Mouse (Mus musculus): ENCODE results near the gene Tbx6. TPM values are rescaled to one million over a fixed set of nuclear protein-coding genes. Genes with fewer than 3 reads are reported as not detected.

Gene Tbx6
- total RNA-seq, 2 experiments from 2014 or later = 0.44 to 0.62 TPM

Other genes with a start within 250 kb of the Tbx6 start
- 100 to 1,000 TPM; 138 to 140 TPM for gene Eif3c, start 215.1 kb upstream of the Tbx6 start, total RNA-seq (2021)
- gene Apobr, start 196.5 kb upstream of the Tbx6 start, total RNA-seq (2021) = 1 to 10 TPM in 1 of 2 experiments, under 1 TPM in 1; 0.65 to 1.7 TPM
- 10 to 100 TPM; 13.2 to 13.3 TPM for gene Cln3, start 195.7 kb upstream of the Tbx6 start, total RNA-seq (2021)
- not detected for gene Il27, start 186.5 kb upstream of the Tbx6 start, total RNA-seq (2021)
- gene Nupr1, start 150.6 kb upstream of the Tbx6 start, total RNA-seq (2021) = 1 to 10 TPM; 8.7 to 9.2 TPM
- gene Sgf29, start 132.2 kb upstream of the Tbx6 start, total RNA-seq (2021) = 10 to 100 TPM; 24.6 to 28.6 TPM
- gene Sult1a1, start 105.1 kb upstream of the Tbx6 start, total RNA-seq (2021) = 10 to 100 TPM; 38.6 to 43.2 TPM
- 10 to 100 TPM; 49.2 to 51.2 TPM for gene Bola2, start 86.1 kb upstream of the Tbx6 start, total RNA-seq (2021)
- 1 to 10 TPM; 5.7 to 7.7 TPM for gene Slx1b, start 85.7 kb upstream of the Tbx6 start, total RNA-seq (2021)
- gene Coro1a, start 73.7 kb upstream of the Tbx6 start, total RNA-seq (2021) = 10 to 100 TPM in 1 of 2 experiments, 1 to 10 TPM in 1; 8.8 to 28.1 TPM
- 10 to 100 TPM; 69.8 to 77.4 TPM for gene Mapk3, start 21.9 kb upstream of the Tbx6 start, total RNA-seq (2021)
- 1 to 10 TPM; 3.1 to 3.8 TPM for gene Gdpd3, start 15.1 kb upstream of the Tbx6 start, total RNA-seq (2021)
- gene Ypel3, start 4.5 kb upstream of the Tbx6 start, total RNA-seq (2021) = 10 to 100 TPM; 62.9 to 77.1 TPM
- gene Ppp4c, start 11.0 kb downstream of the Tbx6 start, total RNA-seq (2021) = 10 to 100 TPM; 38.8 to 49.6 TPM
- gene Fam57b, start 16.2 kb downstream of the Tbx6 start, total RNA-seq (2021) = 10 to 100 TPM; 12.9 to 13.7 TPM
- not detected for gene 4930451I11Rik, start 50.2 kb downstream of the Tbx6 start, total RNA-seq (2021)
- not detected for gene Doc2a, start 65.9 kb downstream of the Tbx6 start, total RNA-seq (2021)
- 1 to 10 TPM; 5.4 to 7.4 TPM for gene Hirip3, start 80.5 kb downstream of the Tbx6 start, total RNA-seq (2021)
- gene Ino80e, start 80.9 kb downstream of the Tbx6 start, total RNA-seq (2021) = 10 to 100 TPM; 21.2 to 21.4 TPM
- gene Taok2, start 103.2 kb downstream of the Tbx6 start, total RNA-seq (2021) = 10 to 100 TPM; 61.4 to 61.7 TPM
- gene Tmem219, start 141.4 kb downstream of the Tbx6 start, total RNA-seq (2021) = 10 to 100 TPM; 10.9 to 13.0 TPM
- gene Kctd13, start 147.4 kb downstream of the Tbx6 start, total RNA-seq (2021) = 1 to 10 TPM; 6.9 to 7.6 TPM
- under 1 TPM in 1 of 2 experiments, not detected in 1; 0.60 TPM for gene Asphd1, start 168.1 kb downstream of the Tbx6 start, total RNA-seq (2021)
- gene Sez6l2, start 169.1 kb downstream of the Tbx6 start, total RNA-seq (2021) = 10 to 100 TPM; 14.2 to 17.2 TPM
- gene Cdipt, start 194.4 kb downstream of the Tbx6 start, total RNA-seq (2021) = 10 to 100 TPM; 63.3 to 66.1 TPM
- under 1 TPM; 0.45 to 0.59 TPM for gene Cdiptos, start 194.6 kb downstream of the Tbx6 start, total RNA-seq (2021)
- 10 to 100 TPM; 44.6 to 45.9 TPM for gene Mvp, start 233.1 kb downstream of the Tbx6 start, total RNA-seq (2021)
- not detected for gene Pagr1b, start 235.0 kb downstream of the Tbx6 start, total RNA-seq (2021)
- 10 to 100 TPM; 15.2 to 20.6 TPM for gene Pagr1a, start 235.9 kb downstream of the Tbx6 start, total RNA-seq (2021)
- 10 to 100 TPM; 18.0 to 19.8 TPM for gene Gm42742, start 239.6 kb downstream of the Tbx6 start, total RNA-seq (2021)
- 1 to 10 TPM; 1.1 to 1.2 TPM for gene Prrt2, start 239.7 kb downstream of the Tbx6 start, total RNA-seq (2021)
- gene Maz, start 245.6 kb downstream of the Tbx6 start, total RNA-seq (2021) = 10 to 100 TPM; 81.8 to 91.3 TPM

Data from heart, postnatal 14 days (tissue).